Mouse (Mus musculus): ENCODE data around the gene Prkch. TPM values are rescaled to one million over a fixed set of nuclear protein-coding genes. Genes with fewer than 3 reads are reported as not detected.
A peak's percentile ranks its signal among the peaks of the same experiment; 100 is the strongest.

Gene Prkch
- polyA plus RNA-seq, 1 experiment, result 43.1 TPM

GRCm38 (mm10) chr12:73544736-73545671, 39.6 kb upstream of the Prkch start:
- no peak for TF ChIP-seq CTCF (IDR thresholded peaks at IDR 0.05; ENCODE audit: borderline replicate concordance, control insufficient read depth, extremely low read depth, insufficient read depth, low read length, poor library complexity)
- no peak for TF ChIP-seq POLR2A (IDR thresholded peaks at IDR 0.05; ENCODE audit: control insufficient read depth, extremely low read depth, insufficient read depth, low read length, poor library complexity)
- no peaks in the 10 kb centered on the region for H3K36me3 ChIP-seq (ENCODE audit: control insufficient read depth, insufficient read depth, low read length)
- 28% methylated on average over 48 of the region's 48 CpGs for WGBS
- H3K4me1 ChIP-seq (replicated peaks; ENCODE audit: control insufficient read depth, insufficient read depth, low read length), result peaks cover 11% of the 10 kb centered on the region
- H3K27me3 ChIP-seq (ENCODE audit: control insufficient read depth, insufficient read depth, low read length), result peaks cover 12% of the 10 kb centered on the region; the same call in 1 of the 2 replicates
- H3K27ac ChIP-seq (ENCODE audit: control insufficient read depth, insufficient read depth, low read length), result no peak overlapping the region
- no peak for DNase-seq
- H3K4me3 ChIP-seq (ENCODE audit: control insufficient read depth, insufficient read depth, low read length), result peak overlapping the region; percentile 40

DNA sequence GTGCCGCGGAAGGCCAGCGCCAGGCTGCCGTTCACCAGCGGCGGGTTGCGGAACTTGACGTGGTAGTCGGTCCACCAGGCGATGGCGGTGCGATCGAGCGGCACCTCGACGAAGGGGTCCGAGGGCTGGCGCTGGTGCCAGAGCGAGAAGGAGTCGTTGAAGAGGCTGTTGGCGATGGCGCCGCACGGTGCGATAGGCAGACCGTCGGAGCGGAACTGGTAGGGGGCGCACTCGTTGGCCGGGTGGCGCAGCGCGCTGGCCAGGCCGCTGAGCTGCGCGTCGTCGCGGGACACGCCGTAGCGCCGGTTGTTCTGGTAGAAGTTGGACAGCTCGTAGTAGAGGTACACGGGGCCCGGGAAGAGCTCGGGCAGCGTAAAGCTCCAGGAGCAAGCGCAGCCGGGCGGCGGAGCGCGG, 38.9 kb upstream of the Prkch start:
- Histone ChIP-seq H3K4me1 (replicated peaks; ENCODE audit: control insufficient read depth, insufficient read depth, low read length) (peaks cover 11% of the 10 kb centered on the region), H3K4me3 (ENCODE audit: control insufficient read depth, insufficient read depth, low read length) (peak overlapping the region; percentile 40), H3K27ac (ENCODE audit: control insufficient read depth, insufficient read depth, low read length) (no peak overlapping the region), H3K36me3 (ENCODE audit: control insufficient read depth, insufficient read depth, low read length) (no peaks in the 10 kb centered on the region), H3K27me3 (ENCODE audit: control insufficient read depth, insufficient read depth, low read length) (peaks cover 12% of the 10 kb centered on the region; the same call in 1 of the 2 replicates)
- DNase-seq, result peak; percentile 59
- 3% methylated on average over 55 of the region's 55 CpGs for WGBS
- TF ChIP-seq CTCF (IDR thresholded peaks at IDR 0.05; ENCODE audit: borderline replicate concordance, control insufficient read depth, extremely low read depth, insufficient read depth, low read length, poor library complexity) (0 out of 2 replicates have a peak, but pooled peaks have one; percentile 17), POLR2A (IDR thresholded peaks at IDR 0.05; ENCODE audit: control insufficient read depth, extremely low read depth, insufficient read depth, low read length, poor library complexity) (no peak)

DNA sequence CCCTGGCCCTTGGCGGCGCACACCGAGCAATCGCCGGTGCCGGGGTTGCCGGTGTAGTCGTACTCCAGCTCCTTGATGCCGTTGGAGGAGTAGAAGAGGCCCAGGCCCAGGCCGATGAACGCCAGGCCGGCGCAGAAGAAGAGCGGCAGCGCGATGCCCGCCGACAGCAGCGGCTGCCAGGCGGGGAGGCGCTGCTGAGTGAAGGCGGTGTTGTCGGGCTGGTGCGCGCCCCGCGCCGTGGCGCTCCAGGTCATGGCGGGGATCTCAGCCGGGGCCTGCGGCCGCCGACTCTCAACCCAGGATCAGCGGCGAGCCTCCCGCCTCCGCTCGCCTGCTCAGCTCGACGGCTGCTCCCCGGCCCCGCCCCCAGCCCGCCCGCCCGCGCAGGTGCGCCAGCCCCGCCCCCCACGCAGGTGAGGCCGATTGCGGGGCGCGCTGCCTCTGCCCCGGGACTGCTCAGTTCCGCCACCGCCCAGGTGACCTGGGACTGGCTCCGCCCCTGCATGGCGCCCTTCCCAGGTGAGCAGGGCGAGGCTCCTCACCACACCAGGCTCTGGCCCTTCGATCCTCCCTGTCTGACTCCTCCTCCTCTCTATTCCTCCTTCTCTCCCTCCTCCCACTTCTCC, 38.4 kb upstream of the Prkch start, which contains the start of gene Tmem30b:
Gene Tmem30b (minus strand): TSS at position 307 of the 626 bp plus-strand sequence.
- H3K27ac ChIP-seq (ENCODE audit: control insufficient read depth, insufficient read depth, low read length), result no peak within 1 kb of the TSS
- TF ChIP-seq CTCF (IDR thresholded peaks at IDR 0.05; ENCODE audit: borderline replicate concordance, control insufficient read depth, extremely low read depth, insufficient read depth, low read length, poor library complexity), result no peak
- TF ChIP-seq POLR2A (IDR thresholded peaks at IDR 0.05; ENCODE audit: control insufficient read depth, extremely low read depth, insufficient read depth, low read length, poor library complexity), result no peak
- H3K4me1 ChIP-seq (replicated peaks; ENCODE audit: control insufficient read depth, insufficient read depth, low read length), result peaks cover 11% of the 10 kb centered on the region
- peak within 1 kb of the TSS; percentile 40 for H3K4me3 ChIP-seq (ENCODE audit: control insufficient read depth, insufficient read depth, low read length)
- WGBS, result 9% methylated on average over 59 of the region's 61 CpGs
- peaks cover 12% of the 10 kb centered on the region; the same call in 1 of the 2 replicates for H3K27me3 ChIP-seq (ENCODE audit: control insufficient read depth, insufficient read depth, low read length)
- H3K36me3 ChIP-seq (ENCODE audit: control insufficient read depth, insufficient read depth, low read length), result no peaks in the 10 kb centered on the region
- DNase-seq, result no peak

DNA sequence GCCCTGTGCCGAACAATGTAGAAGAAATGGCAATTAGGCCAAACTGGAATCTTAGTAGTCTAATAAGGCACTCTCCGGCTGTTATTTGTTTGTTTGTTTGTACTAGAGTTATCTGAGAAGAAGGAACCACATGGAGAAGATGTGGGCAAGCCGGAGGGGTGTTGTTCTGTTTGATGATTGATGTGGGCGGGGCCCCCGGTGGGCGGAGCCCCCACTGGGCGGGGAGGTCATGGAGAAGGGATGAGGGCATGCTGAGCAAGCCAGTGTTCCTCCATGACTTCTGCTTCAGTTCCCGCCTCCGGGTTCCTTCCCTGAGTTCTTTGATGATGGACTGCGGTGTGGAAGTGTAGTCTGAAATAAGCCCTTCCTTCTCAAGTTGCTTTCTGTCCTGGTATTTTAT, 37.0 kb upstream of the Prkch start:
- Histone ChIP-seq H3K4me1 (replicated peaks; ENCODE audit: control insufficient read depth, insufficient read depth, low read length) (peaks cover 11% of the 10 kb centered on the region), H3K27me3 (ENCODE audit: control insufficient read depth, insufficient read depth, low read length) (peaks cover 12% of the 10 kb centered on the region; the same call in 1 of the 2 replicates), H3K36me3 (ENCODE audit: control insufficient read depth, insufficient read depth, low read length) (no peaks in the 10 kb centered on the region), H3K4me3 (ENCODE audit: control insufficient read depth, insufficient read depth, low read length) (no peak overlapping the region), H3K27ac (ENCODE audit: control insufficient read depth, insufficient read depth, low read length) (no peak overlapping the region)
- no peak for DNase-seq
- no peak for TF ChIP-seq POLR2A (IDR thresholded peaks at IDR 0.05; ENCODE audit: control insufficient read depth, extremely low read depth, insufficient read depth, low read length, poor library complexity)
- no peak for TF ChIP-seq CTCF (IDR thresholded peaks at IDR 0.05; ENCODE audit: borderline replicate concordance, control insufficient read depth, extremely low read depth, insufficient read depth, low read length, poor library complexity)
- 53% methylated on average over 10 of the region's 10 CpGs for WGBS

DNA sequence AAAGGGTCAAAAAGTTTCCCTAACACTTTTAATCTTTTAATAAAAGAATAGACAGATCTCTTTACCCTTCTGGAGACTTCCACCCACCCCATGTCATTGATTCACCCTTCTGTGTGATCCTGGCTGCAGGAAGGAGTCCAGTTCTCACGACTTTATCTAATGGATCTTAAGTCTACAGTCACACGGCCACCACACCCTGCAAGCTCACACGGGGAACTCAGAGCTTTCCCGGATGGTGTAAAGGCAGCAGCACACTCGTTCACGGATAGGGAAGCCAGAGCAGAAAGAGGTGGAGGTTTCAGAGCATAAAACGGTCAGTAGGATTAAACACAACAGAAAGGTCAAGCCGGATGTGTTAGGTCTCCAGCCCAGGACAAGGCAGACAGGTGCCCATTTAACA, 36.3 kb upstream of the Prkch start:
- TF ChIP-seq CTCF (IDR thresholded peaks at IDR 0.05; ENCODE audit: borderline replicate concordance, control insufficient read depth, extremely low read depth, insufficient read depth, low read length, poor library complexity) (no peak), POLR2A (IDR thresholded peaks at IDR 0.05; ENCODE audit: control insufficient read depth, extremely low read depth, insufficient read depth, low read length, poor library complexity) (no peak)
- H3K4me1 ChIP-seq (replicated peaks; ENCODE audit: control insufficient read depth, insufficient read depth, low read length), result peaks cover 11% of the 10 kb centered on the region
- no peaks in the 10 kb centered on the region for H3K36me3 ChIP-seq (ENCODE audit: control insufficient read depth, insufficient read depth, low read length)
- DNase-seq, result no peak
- H3K4me3 ChIP-seq (ENCODE audit: control insufficient read depth, insufficient read depth, low read length), result no peak overlapping the region
- peaks cover 12% of the 10 kb centered on the region; the same call in 1 of the 2 replicates for H3K27me3 ChIP-seq (ENCODE audit: control insufficient read depth, insufficient read depth, low read length)
- WGBS, result 78% methylated on average over 8 of the region's 8 CpGs
- H3K27ac ChIP-seq (ENCODE audit: control insufficient read depth, insufficient read depth, low read length), result no peak overlapping the region

DNA sequence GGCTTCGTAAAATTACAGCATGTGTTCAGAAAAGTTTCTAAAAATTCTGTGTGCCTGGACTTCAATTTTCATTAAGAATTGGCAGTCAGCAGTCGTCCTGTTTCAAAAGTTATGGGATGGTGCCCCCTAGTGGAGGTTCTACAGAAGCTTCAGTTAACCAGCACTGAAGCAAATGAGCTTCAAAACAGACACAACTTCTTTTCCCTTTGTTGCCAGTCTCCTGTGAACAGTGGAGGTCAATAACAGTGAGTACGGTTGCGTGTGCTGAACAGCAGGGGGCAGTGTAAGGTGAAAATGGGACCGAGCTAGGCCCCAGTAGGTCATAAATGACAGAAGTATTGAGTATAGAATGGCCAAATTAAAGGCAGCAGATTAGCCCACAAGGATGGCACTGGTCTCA, 30.4 kb upstream of the Prkch start:
- DNase-seq, result peak; percentile 67
- Histone ChIP-seq H3K27ac (ENCODE audit: control insufficient read depth, insufficient read depth, low read length) (no peak overlapping the region), H3K4me3 (ENCODE audit: control insufficient read depth, insufficient read depth, low read length) (no peak overlapping the region), H3K27me3 (ENCODE audit: control insufficient read depth, insufficient read depth, low read length) (no peaks in the 10 kb centered on the region; the same call in 1 of the 2 replicates), H3K4me1 (replicated peaks; ENCODE audit: control insufficient read depth, insufficient read depth, low read length) (no peaks in the 10 kb centered on the region; the same call in 1 of the 2 replicates), H3K36me3 (ENCODE audit: control insufficient read depth, insufficient read depth, low read length) (no peaks in the 10 kb centered on the region)
- WGBS, result 7% methylated on average over 5 of the region's 5 CpGs
- TF ChIP-seq CTCF (IDR thresholded peaks at IDR 0.05; ENCODE audit: borderline replicate concordance, control insufficient read depth, extremely low read depth, insufficient read depth, low read length, poor library complexity) (no peak), POLR2A (IDR thresholded peaks at IDR 0.05; ENCODE audit: control insufficient read depth, extremely low read depth, insufficient read depth, low read length, poor library complexity) (no peak)

Measured in thymus, adult 2 months (tissue).